9 mouse cellular contexts compared by ENCODE assay signal in the genomic region with DNA sequence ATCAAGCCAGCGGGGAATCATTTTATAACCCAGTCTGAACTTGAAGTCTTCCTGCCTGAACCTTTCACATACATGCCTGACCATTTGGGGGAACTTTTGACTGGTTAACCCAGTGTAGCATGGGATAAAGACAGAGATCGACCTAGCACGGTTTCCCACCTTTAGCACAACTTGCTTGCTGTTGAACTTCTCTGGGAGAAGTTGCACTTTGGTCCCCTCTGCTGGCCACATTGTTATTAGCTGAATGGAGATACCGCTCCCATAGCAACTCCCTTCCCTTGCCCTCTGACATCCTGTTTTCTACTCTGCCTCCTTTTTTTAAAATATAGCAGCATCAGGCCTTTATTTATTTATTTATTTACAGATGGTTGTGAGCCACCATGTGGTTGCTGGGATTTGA. TPM values are rescaled to one million over a fixed set of nuclear protein-coding genes. Genes with fewer than 3 reads are reported as not detected.
DNase-seq lines count a peak whose midpoint lies in the region; ATAC-seq and TF ChIP-seq lines count a peak whose summit lies in the region.
"Had no signal": no experiment of that assay in that cellular context is flagged by ENCODE, and none has a peak within 500 bp of the region (broad histone marks: within the 10 kb centered on the region; RNA-seq: fewer than 3 reads in every experiment).

No protein-coding gene starts in this region.

- no peak overlapping the region for H3K27ac ChIP-seq in kidney, embryonic 16.5 days (ENCODE audit: low read length)
- H3K27ac ChIP-seq in lung, postnatal 0 days (ENCODE audit: low read length), result no peak overlapping the region

- H3K36me3 ChIP-seq in kidney, embryonic 16.5 days (ENCODE audit: insufficient read depth, low read length), result no peaks in the 10 kb centered on the region
- H3K36me3 ChIP-seq in lung, postnatal 0 days (ENCODE audit: insufficient read depth, low read length), result no peaks in the 10 kb centered on the region

- TF ChIP-seq CTCF in lung, postnatal 0 days (IDR thresholded peaks at IDR 0.05), result peak; percentile 87

- DNase-seq in 3T3-L1 (ENCODE audit: low read depth, low spot score) (peak; percentile 88), 416B (ENCODE audit: low read depth) (peak; percentile 81)
- peak; percentile 67 for DNase-seq in adrenal gland, postnatal 25 days
- peak; percentile 63 for DNase-seq in gastrocnemius, postnatal 14 days
- peak; percentile 85 for DNase-seq in lung, postnatal 0 days (ENCODE audit: low spot score)
- peak; percentile 40 for DNase-seq in spleen, adult 12 weeks (ENCODE audit: low spot score)

- no peak for ATAC-seq in kidney, embryonic 16.5 days (ENCODE audit: low FRiP score, low TSS enrichment)
- ATAC-seq in lung, postnatal 0 days, result peak; percentile 59
- no peak for ATAC-seq in erythroid progenitor cell, adult 5-6 weeks (replicated peaks; ENCODE audit: low FRiP score, poor library complexity, severe bottlenecking)

- WGBS in kidney, embryonic 16.5 days, result 19% methylated on average over 4 of the region's 4 CpGs
- WGBS in lung, postnatal 0 days, result 13% methylated on average over 4 of the region's 4 CpGs

- intact Hi-C loops in gastrocnemius, postnatal 14 days (cut with DNase I; ENCODE audit: low total_unique reads), result loop anchor here (5.0 kb wide), 1 partner anchor 69 kb away; no protein-coding TSS in a partner anchor

- no peaks in the 10 kb centered on the region for H3K4me1 ChIP-seq in kidney, embryonic 16.5 days (ENCODE audit: insufficient read depth, low read length)
- no peaks in the 10 kb centered on the region for H3K4me1 ChIP-seq in lung, postnatal 0 days (ENCODE audit: insufficient read depth, low read depth, low read length)

- H3K4me2 ChIP-seq in kidney, embryonic 16.5 days (replicated peaks; ENCODE audit: low read depth, low read length), result 0 out of 2 replicates have a peak overlapping the region, but pooled peaks have one; percentile 16
- 0 out of 2 replicates have a peak overlapping the region, but pooled peaks have one; percentile 17 for H3K4me2 ChIP-seq in lung, postnatal 0 days (replicated peaks; ENCODE audit: low read depth, low read length)

- no peak overlapping the region for H3K4me3 ChIP-seq in kidney, embryonic 16.5 days (ENCODE audit: low read length)
- no peak overlapping the region for H3K4me3 ChIP-seq in lung, postnatal 0 days (ENCODE audit: low read depth, low read length)

- no peaks in the 10 kb centered on the region for H3K27me3 ChIP-seq in kidney, embryonic 16.5 days (ENCODE audit: insufficient read depth, low read length)
- no peaks in the 10 kb centered on the region for H3K27me3 ChIP-seq in lung, postnatal 0 days (replicated peaks; ENCODE audit: insufficient read depth, low read length)

- no peak for TF ChIP-seq EP300 in lung, postnatal 0 days (IDR thresholded peaks at IDR 0.05)

- no peaks in the 10 kb centered on the region for H3K9me3 ChIP-seq in kidney, embryonic 16.5 days (ENCODE audit: low read length)
- H3K9me3 ChIP-seq in lung, postnatal 0 days (ENCODE audit: low read length), result no peaks in the 10 kb centered on the region

- H3K9ac ChIP-seq in kidney, embryonic 16.5 days (replicated peaks; ENCODE audit: low read length), result no peak overlapping the region
- H3K9ac ChIP-seq in lung, postnatal 0 days (replicated peaks; ENCODE audit: low read depth), result no peak overlapping the region

RNA-seq across cellular contexts. Expression of gene Tm4sf5, which starts 1.3 kb away (rescaled TPM):
- not detected in 2 replicates for total RNA-seq in adrenal gland, postnatal 25 days (2021)
- total RNA-seq in gastrocnemius, postnatal 14 days (2021), result not detected
- 0.69 and 0.80 TPM in 2 replicates for polyA plus RNA-seq in kidney, embryonic 16.5 days (2015; fragmentation: Nextera tagmentation; extraction: Ambion mirVana)
- polyA plus RNA-seq in lung, postnatal 0 days (2015; fragmentation: Nextera tagmentation; extraction: Ambion mirVana), result 2.6 and 3.8 TPM in 2 replicates
- not detected in 2 replicates for total RNA-seq in erythroid progenitor cell, adult 5-6 weeks (2015; ENCODE audit: low replicate concordance)
- total RNA-seq in erythroid progenitor cell, adult 5-6 weeks (2017; ENCODE audit: low replicate concordance), result not detected in 2 replicates
- total RNA-seq: layer of hippocampus, adult 18-20 months had no signal

RNA-seq across cellular contexts. Expression of gene Vmo1, which starts 8.0 kb away (rescaled TPM):
- not detected in 2 replicates for total RNA-seq in adrenal gland, postnatal 25 days (2021)
- not detected for total RNA-seq in gastrocnemius, postnatal 14 days (2021)
- polyA plus RNA-seq in kidney, embryonic 16.5 days (2015; fragmentation: Nextera tagmentation; extraction: Ambion mirVana), result 0.37 and 0.50 TPM in 2 replicates
- 0.43 and 0.68 TPM in 2 replicates for polyA plus RNA-seq in lung, postnatal 0 days (2015; fragmentation: Nextera tagmentation; extraction: Ambion mirVana)
- total RNA-seq in erythroid progenitor cell, adult 5-6 weeks (2015; ENCODE audit: low replicate concordance), result not detected in 2 replicates
- total RNA-seq in erythroid progenitor cell, adult 5-6 weeks (2017; ENCODE audit: low replicate concordance), result not detected in 2 replicates
- total RNA-seq: layer of hippocampus, adult 18-20 months had no signal

RNA-seq across cellular contexts. Expression of gene Gltpd2, which starts 12.6 kb away (rescaled TPM):
- 1.2 TPM in 1 of 2 replicates, not detected in the other for total RNA-seq in adrenal gland, postnatal 25 days (2021)
- not detected for total RNA-seq in gastrocnemius, postnatal 14 days (2021)
- polyA plus RNA-seq in kidney, embryonic 16.5 days (2015; fragmentation: Nextera tagmentation; extraction: Ambion mirVana), result 0.51 and 0.62 TPM in 2 replicates
- polyA plus RNA-seq in lung, postnatal 0 days (2015; fragmentation: Nextera tagmentation; extraction: Ambion mirVana), result 0.64 and 0.86 TPM in 2 replicates
- not detected in 2 replicates for total RNA-seq in erythroid progenitor cell, adult 5-6 weeks (2015; ENCODE audit: low replicate concordance)
- not detected in 2 replicates for total RNA-seq in erythroid progenitor cell, adult 5-6 weeks (2017; ENCODE audit: low replicate concordance)
- total RNA-seq: layer of hippocampus, adult 18-20 months had no signal

RNA-seq across cellular contexts. Expression of gene Psmb6, which starts 18.8 kb away (rescaled TPM):
- total RNA-seq in adrenal gland, postnatal 25 days (2021), result 254 and 270 TPM in 2 replicates
- 100 to 1,000 TPM; 292 to 301 TPM for total RNA-seq in gastrocnemius, postnatal 14 days (2021)
- 789 and 872 TPM in 2 replicates for polyA plus RNA-seq in kidney, embryonic 16.5 days (2015; fragmentation: Nextera tagmentation; extraction: Ambion mirVana)
- 451 and 505 TPM in 2 replicates for polyA plus RNA-seq in lung, postnatal 0 days (2015; fragmentation: Nextera tagmentation; extraction: Ambion mirVana)
- total RNA-seq in erythroid progenitor cell, adult 5-6 weeks (2015; ENCODE audit: low replicate concordance), result 40.2 and 49.0 TPM in 2 replicates
- total RNA-seq in erythroid progenitor cell, adult 5-6 weeks (2017; ENCODE audit: low replicate concordance), result 52.0 and 74.6 TPM in 2 replicates

RNA-seq across cellular contexts. Expression of gene Gm40193, which starts 26.4 kb away (rescaled TPM):
- not detected in 2 replicates for total RNA-seq in adrenal gland, postnatal 25 days (2021)
- total RNA-seq in gastrocnemius, postnatal 14 days (2021), result not detected
- not detected in 2 replicates for polyA plus RNA-seq in kidney, embryonic 16.5 days (2015; fragmentation: Nextera tagmentation; extraction: Ambion mirVana)
- not detected in 2 replicates for polyA plus RNA-seq in lung, postnatal 0 days (2015; fragmentation: Nextera tagmentation; extraction: Ambion mirVana)
- not detected in 2 replicates for total RNA-seq in erythroid progenitor cell, adult 5-6 weeks (2015; ENCODE audit: low replicate concordance)
- not detected in 2 replicates for total RNA-seq in erythroid progenitor cell, adult 5-6 weeks (2017; ENCODE audit: low replicate concordance)
- total RNA-seq: layer of hippocampus, adult 18-20 months had no signal
